Mouse (Mus musculus) right cerebral cortex, postnatal 4 days (tissue): ENCODE results near the gene Kctd14.
A peak's percentile ranks its signal among the peaks of the same experiment; 100 is the strongest.
"Not testable (repeated sequence)": the region's sequence is repeated elsewhere in the genome, so short reads cannot be mapped to it uniquely, and the experiment has no call there.

Experiments
- DNase-seq: peaks from one replicate; pipeline ENCODE4 v3.0.0-alpha.2; 2022

Kctd14 gene

DNA sequence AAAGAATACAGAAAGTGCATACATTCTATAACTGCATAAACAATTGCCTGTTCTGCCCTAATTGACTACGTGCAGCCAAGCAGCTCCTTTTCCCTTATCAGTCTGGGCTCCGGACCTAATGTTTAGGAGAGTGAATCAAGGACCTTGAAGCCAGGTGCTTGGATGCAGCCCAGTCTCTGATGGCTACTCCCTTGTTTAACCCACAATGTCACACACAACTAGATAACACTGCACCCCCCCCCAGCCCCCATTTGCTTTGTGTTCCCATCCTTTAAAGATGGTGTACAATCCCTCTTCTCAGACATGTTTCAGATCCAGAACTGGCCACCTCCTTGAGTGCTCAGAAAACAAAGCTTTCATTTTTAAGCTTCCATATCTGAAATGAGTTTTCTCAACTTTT, at the start of gene Kctd14:
Gene Kctd14, plus strand, starts transcription at position 301 of the 400 bp plus-strand sequence.
- not testable (repeated sequence) for DNase-seq

- no peak for DNase-seq
Observed at GRCm38 (mm10) chr7:97407145-97407544, 44.0 kb upstream of the Kctd14 start.

DNA sequence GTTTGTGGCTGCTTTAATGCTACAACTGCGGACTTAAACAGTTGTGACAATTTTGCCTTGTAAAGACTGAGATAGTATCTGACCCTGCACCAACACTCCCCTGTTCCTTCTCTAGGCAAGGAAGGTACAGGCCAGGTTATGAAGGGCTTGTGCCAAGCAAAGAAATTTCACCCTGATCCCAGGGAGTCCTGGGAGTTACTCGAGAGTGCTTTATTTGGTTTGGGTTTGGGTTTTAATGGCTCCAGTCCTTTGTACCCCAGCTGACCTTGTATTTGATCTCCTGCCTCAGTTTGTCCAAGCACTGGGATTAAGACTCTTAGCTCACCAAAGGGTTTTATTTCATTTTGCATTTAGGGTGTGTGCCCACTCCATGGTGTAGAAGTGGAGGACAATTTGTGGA, 40.0 kb upstream of the Kctd14 start:
- DNase-seq: no peak

- DNase-seq: no peak
Observed at GRCm38 (mm10) chr7:97411575-97411974, 39.5 kb upstream of the Kctd14 start.

GRCm38 (mm10) chr7:97413981-97414380, 37.1 kb upstream of the Kctd14 start:
- DNase-seq: no peak

DNA sequence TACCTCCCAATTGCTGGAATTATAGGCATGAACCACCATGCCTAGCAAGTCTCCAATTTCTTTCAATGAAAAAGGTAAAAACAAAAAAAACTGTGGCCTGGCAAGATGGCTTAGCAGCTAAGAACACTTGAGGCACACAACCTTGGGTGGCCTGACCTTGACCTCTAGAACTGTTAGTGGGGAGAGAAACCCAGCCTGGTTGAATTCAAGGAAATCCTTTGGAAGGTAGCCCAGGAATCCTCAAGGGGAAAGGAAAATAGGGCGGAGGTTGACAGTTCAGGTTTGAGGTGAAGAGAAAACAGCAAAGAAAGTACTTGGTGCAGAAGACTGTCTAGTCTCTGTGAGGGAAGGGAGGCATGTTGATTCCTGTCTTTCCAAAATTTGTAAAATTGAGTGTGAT, 36.7 kb upstream of the Kctd14 start:
- DNase-seq: no peak

DNA sequence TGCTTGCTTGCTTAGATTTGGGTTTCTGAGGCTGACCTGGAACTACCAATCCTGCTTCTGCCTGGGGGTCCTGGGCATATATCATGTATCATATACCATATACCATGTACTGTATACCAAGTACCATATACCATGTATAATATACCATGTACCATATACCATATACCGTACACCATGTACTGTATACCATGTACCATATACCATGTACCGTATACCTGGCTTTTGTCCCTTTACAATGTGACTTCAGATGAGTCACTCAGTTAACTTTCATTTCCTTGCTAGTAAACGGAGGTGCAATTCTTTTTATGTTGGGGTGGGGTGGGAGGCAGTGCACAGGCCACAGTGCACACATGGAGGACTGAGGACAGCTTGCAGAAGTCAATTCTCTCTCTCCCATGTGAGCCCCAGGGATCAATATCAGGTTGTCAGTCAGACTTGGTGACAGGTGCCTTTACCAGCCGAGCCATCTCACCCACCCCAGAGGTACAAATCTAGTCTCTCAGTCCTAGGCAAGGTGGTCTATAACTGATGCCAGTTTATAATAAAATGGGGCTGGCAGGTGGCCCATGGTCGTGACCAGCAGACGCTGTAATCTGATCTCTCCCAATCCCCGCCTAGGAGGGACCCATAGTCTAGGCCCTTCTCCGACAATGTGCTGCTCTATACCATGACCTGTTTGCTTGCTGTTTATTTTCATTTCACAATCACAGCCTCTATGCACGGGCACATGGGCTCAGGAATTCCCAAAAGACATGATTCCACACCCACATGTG, 36.0 kb upstream of the Kctd14 start:
- no peak for DNase-seq

GRCm38 (mm10) chr7:97416473-97416872, 34.6 kb upstream of the Kctd14 start:
- no peak for DNase-seq

- peak; percentile 50 for DNase-seq
Observed at GRCm38 (mm10) chr7:97416906-97417777, 34.0 kb upstream of the Kctd14 start, which contains the start of gene Thrsp. Gene Thrsp, minus strand, starts transcription at chr7:97417730.

- DNase-seq: no peak
Observed at GRCm38 (mm10) chr7:97418717-97419116, 32.4 kb upstream of the Kctd14 start.

DNA sequence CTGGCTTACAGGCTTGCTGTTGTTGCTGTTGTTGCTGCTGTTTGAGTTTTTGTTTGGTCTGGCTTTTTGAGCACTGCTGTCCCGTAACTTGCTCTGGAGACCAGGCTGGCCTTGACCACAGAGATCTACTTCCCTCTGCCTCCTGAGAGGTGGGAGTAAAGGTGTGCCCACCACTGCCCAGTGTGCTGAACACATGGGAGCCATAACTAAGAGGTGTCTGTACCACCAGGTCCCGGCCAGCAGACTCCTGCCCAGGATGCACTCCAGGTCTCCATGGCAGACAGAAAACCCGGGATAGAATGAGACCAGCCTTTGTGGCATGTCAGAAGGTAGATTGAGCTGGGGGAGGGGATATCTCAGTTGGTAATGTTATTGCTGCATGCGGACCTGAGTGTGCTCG, 32.0 kb upstream of the Kctd14 start:
- no peak for DNase-seq

DNA sequence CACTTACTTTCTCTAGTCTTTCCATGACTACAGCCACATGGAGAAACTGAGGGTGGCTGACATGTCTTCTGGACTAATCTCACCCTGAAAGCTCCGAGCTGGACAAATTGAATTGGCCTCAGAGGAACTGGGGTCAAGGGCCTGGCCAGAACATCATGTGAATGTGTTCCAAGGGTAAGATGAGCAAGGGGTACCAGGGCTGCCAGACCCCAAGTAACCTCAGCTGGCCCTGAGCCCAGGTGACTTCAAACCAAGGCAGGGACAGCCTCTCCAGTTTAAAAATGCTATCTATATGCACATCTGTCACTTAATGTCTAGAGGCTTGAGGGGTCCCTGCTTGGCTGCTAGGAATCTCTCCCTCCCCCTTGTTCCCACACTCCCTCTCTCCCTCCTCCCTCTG, 30.7 kb upstream of the Kctd14 start:
- DNase-seq: no peak

GRCm38 (mm10) chr7:97420958-97421651, 30.0 kb upstream of the Kctd14 start:
- DNase-seq: no peak

DNA sequence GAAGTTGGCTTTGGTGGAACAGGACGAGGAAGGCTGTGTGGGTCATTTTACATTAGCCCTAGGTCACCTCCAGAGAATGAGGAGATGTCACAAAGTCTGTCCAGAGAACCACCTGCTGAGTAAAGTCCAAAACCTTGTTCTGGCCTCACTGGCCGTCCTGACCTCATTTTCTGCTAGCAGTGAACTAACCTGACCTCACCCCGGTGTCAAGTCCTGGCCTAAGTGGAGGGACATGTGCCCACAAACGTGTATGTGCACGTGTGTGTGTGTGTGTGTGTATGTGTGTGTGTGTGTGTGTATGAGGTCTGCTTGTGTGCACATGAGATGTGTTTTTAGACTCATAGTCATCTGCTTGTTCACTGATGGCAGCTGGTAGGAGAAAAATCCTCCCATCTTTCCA, 27.4 kb upstream of the Kctd14 start:
- DNase-seq: no peak

- peak; percentile 99 for DNase-seq
Observed at GRCm38 (mm10) chr7:97424621-97425245, 26.4 kb upstream of the Kctd14 start.

DNA sequence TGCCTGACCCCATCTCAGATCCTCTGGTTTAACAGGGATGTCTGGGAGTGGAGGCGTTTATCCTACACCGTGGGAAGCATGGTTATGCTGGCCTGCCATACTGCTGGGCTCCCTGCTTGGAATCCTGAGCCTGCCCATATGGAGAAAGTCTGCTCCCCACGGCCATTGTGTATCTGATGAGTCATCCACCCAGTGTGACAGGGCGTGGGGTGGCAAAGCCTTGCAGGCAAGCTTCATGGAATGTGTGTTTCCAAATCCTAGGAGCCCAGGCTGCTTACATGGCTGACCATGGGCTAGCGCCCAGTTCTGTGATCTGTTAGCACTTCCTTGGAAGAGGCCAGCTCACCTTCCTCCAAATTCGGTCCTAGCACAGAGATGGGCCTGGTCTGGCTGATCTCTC, 24.6 kb upstream of the Kctd14 start:
- no peak for DNase-seq

DNA sequence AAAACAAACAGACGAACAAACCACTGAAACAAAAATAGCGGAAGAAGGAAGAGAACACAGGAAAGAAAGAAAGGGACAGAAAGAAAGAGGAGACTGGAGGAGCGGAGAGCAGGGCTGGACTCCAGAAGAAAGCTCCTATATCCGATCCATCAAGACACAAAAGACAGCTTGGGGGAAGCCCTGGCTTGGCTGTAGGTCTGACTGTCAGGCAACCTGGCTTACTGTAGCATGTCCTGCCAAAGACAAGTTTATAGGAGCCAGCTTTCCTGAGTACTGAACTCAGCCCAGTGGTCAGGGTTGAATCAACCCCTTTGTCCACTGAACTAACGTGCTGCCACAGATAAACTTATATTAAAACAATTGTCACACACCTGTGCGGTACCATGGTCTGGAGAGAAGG, 23.8 kb upstream of the Kctd14 start:
- no peak for DNase-seq

DNA sequence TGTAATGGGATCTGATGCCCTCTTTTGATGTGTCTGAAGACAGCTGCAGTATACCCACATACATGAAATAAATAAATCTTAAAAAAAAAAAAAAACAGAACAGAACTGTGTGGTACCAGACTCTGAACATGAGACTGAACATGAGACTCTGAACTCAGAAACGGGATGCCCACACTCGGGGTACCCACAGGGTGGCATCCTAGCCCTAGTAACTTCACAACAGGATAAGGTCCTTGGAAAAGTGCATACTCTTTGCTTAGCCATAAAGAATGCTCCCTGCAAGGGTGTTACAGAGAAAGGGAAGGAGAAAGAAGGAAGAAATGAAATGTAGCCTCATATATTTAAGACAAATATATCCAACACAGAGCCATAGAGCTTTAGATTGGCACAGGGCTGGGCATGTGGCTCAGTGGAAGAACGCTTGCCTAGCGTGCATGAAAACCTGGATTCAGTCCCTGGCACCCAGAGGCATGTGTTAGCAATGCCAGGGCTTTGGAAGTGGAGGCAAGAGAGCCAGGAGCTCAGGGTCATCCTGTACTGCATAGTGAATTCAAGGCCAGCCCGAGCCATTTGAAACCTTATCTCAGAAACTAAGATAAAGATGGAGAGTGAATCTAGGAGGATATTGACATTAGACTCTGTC, 23.2 kb upstream of the Kctd14 start:
- no peak for DNase-seq

GRCm38 (mm10) chr7:97429705-97430104, 21.4 kb upstream of the Kctd14 start:
- DNase-seq: peak; percentile 59

GRCm38 (mm10) chr7:97433517-97433916, 17.6 kb upstream of the Kctd14 start:
- DNase-seq: not testable (repeated sequence)

DNA sequence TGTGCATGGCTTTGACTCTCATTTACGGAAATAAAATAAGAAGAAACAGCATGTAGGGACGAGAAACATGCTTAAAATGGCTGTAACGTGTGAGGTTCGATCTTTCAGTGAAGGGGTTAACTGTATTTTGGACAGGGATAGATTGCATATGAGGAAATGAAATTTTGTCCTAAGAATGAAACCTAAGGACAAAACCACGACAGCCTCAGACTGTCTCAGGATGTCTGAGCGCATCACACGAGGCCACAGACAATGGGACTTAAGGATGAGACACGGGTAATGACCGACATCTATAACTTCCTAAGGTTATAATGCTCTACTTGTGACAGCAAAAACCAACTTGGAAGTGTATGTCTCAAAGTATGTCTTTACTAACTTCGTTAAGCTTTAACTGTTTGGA, 16.6 kb upstream of the Kctd14 start:
- no peak for DNase-seq

- DNase-seq: no peak
Observed at GRCm38 (mm10) chr7:97438986-97439385, 12.1 kb upstream of the Kctd14 start.
